Mouse (Mus musculus) embryonic fibroblast, embryonic 13.5 days (primary cell): Measurements from ENCODE around the gene Mterf1b. TPM values are rescaled to one million over a fixed set of nuclear protein-coding genes. Genes with fewer than 3 reads are reported as not detected.

ENCODE experiments used
- H3K27ac ChIP-seq: 2 replicates; pipeline ENCODE4 v1.5.1; 2012; ENCODE audit warnings: low read length, control low read depth, inconsistent platforms; ENCODE audit not compliant: insufficient read depth
- H3K4me1 ChIP-seq: 2 replicates; pipeline ENCODE4 v1.6.1; 2011; ENCODE audit warnings: low read length; ENCODE audit not compliant: control insufficient read depth, insufficient read depth
- H3K4me3 ChIP-seq: 2 replicates; pipeline ENCODE4 v1.5.1; 2011; ENCODE audit warnings: mild to moderate bottlenecking, control low read depth, low read length; ENCODE audit not compliant: insufficient read depth
- CTCF ChIP-seq: IDR thresholded peaks from 2 replicates; pipeline ENCODE4 v1.5.1; 2011; ENCODE audit warnings: mild to moderate bottlenecking, control low read depth, low read length, moderate library complexity, borderline replicate concordance; ENCODE audit not compliant: insufficient read depth
- POLR2A ChIP-seq: IDR thresholded peaks from 2 replicates; pipeline ENCODE4 v1.6.1; 2011; ENCODE audit warnings: low read depth, mild to moderate bottlenecking, control low read depth, low read length, moderate library complexity
- polyA plus RNA-seq: library from polyadenylated mRNA; stranded (reverse); fragments of >200 nt; gene quantifications from 2 replicates; pipeline ENCODE4 v1.2.4, GENCODE M21; 2011; ENCODE audit warnings: low read depth; ENCODE audit not compliant: missing spikeins, insufficient read length

The Mterf1b gene
- polyA plus RNA-seq, 1 experiment, result 2.3 TPM

DNA sequence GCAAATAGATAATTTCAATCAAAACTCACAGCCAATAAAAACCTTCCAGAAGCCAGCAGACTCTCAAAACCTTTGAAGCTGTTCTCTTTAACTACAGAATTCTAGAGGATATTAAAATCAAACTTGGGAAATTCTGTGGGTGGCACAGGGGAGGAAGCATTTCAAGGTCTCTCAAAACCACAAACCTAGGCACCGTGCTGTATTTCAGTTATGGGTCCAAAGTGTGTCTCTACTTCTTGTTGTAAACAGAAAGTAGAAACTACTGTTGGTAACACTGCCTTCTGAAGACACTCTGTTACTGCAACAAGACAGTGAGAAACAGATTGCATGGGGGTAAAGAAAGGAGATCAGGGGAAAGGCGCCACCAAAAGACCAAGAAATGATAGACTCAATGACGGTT, 52.8 kb downstream of the Mterf1b start:
- TF ChIP-seq POLR2A (no peak), CTCF (no peak)
- H3K27ac ChIP-seq, result no peak overlapping the region
- no peak overlapping the region for H3K4me3 ChIP-seq
- peaks cover 6% of the 10 kb centered on the region for H3K4me1 ChIP-seq

DNA sequence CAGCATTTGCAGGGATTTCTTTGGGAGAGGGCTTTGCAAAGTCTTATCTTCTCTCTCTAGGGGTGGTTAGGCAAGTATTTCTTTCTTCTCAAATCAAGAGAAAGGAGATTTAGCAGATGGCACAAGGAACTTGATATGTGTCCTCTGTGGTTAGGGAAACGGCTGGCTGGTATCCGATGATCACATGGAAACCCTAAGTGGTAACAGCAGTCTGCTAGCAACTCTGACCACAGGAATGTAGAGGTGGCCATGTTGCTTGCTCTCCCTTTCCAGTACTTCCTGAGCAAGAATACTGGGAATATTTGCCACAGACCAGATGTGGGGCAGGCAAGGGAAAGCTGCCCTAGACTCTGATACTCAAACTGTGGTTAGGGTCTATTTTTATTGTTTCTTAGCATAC, 53.9 kb downstream of the Mterf1b start:
- Histone ChIP-seq H3K4me1 (peaks cover 6% of the 10 kb centered on the region), H3K4me3 (no peak overlapping the region), H3K27ac (no peak overlapping the region)
- TF ChIP-seq POLR2A (no peak), CTCF (no peak)

Other genes with a start within 250 kb of the Mterf1b start
- 84.4 and 86.6 TPM in 2 replicates for gene Cyp51, start 87.6 kb upstream of the Mterf1b start, polyA plus RNA-seq